Mouse (Mus musculus): ENCODE data around the gene Cyp2b13. TPM values are rescaled to one million over a fixed set of nuclear protein-coding genes. Genes with fewer than 3 reads are reported as not detected.
"Not testable (repeated sequence)": the region's sequence is repeated elsewhere in the genome, so short reads cannot be mapped to it uniquely, and the experiment has no call there.

Cyp2b13 gene
- polyA plus RNA-seq (2015; fragmentation: Nextera tagmentation; extraction: Ambion mirVana): not detected in 2 replicates

DNA sequence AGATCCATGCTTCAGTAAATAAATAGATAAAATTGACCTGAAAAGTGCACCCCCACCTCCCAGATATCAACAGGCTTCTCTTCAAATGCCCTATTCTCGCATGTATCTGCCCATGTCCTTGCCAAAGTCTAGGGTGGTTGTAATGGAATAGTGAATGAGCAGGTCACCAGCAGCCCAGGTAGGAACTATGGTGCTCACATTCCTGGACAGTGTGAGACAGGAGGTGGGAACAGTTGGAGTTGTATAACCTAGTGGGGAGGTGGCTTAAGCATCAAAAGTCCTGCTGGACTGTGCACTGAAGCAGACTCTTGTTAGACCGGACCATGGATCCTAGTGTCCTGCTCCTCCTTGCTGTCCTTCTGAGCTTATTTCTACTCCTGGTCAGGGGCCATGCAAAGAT lies at the start of gene Cyp2b13:
Gene Cyp2b13, plus strand, starts transcription at position 301 of the 400 bp plus-strand sequence.
- H3K4me3 ChIP-seq; H3K36me3 ChIP-seq; ATAC-seq (ENCODE audit: low read depth); H3K9ac ChIP-seq; H3K4me2 ChIP-seq; H3K27ac ChIP-seq (replicated peaks); H3K4me1 ChIP-seq (replicated peaks); H3K9me3 ChIP-seq; H3K27me3 ChIP-seq: not testable (repeated sequence)
- 88% methylated on average over 1 of the region's 2 CpGs for WGBS

DNA sequence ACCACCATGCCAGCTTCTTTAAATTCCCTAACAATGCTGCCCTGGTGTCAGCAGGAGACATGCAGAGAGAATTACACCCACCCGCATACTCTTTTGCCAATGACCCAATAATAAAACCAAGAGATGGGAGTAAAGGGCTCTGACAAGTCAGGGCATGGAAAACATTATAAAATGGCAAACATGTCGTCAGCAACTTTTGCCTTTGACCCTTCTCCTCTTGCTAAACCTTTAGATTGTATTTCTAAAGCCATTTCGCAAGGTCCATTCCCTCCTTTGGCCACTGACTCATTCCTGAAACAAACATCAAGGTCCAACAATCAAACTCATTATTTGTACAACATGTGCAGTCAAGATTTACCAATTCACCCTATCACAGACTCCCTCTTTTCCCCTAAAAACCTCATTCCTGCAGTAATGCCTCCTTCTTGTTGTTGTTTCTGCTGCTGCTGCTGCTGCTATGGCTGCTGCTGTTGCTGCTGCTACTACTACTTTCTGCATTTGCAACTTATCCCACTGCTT lies 41.4 kb upstream of the Cyp2b13 start:
- H3K27ac ChIP-seq (replicated peaks); H3K4me3 ChIP-seq; H3K9ac ChIP-seq; ATAC-seq (ENCODE audit: low read depth); H3K27me3 ChIP-seq; H3K4me2 ChIP-seq; H3K4me1 ChIP-seq (replicated peaks); H3K9me3 ChIP-seq; H3K36me3 ChIP-seq: not testable (repeated sequence)
- WGBS: 100% methylated on average over 1 of the region's 3 CpGs

DNA sequence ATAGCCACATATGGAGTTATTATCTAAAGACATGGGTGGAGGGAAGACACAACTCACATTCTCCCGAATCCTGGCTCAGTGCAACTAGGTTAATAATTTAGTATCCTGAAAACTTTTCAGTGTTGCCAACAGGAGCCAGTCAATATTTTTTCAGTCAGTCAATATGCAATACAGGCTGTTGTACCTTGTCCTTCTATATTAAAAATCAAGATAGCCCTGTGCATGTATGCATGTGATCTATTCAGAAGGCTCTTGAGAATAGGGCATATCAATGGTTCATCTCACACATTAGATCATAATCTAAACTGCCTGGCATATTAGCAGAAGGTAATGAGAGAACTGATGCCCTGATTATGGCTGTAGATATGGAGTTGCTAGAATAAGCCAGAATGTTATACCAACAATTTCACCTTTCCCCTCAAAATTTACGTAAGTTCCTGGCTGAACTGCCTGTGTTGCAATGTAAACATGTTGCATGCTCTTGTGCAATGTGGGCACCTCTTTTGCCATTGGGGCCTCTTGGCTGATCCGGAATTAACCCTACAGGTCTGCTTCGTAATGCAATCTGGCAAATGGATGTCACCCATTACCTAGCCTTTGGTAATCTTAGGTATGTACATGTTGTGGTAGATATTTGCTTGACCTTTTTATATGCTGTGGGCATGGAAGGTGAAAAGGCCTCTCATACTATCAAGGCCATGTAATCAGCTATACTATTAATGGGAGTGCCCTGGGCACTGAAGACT lies 6.2 kb upstream of the Cyp2b13 start:
- 82% methylated on average over 3 of the region's 4 CpGs for WGBS

DNA sequence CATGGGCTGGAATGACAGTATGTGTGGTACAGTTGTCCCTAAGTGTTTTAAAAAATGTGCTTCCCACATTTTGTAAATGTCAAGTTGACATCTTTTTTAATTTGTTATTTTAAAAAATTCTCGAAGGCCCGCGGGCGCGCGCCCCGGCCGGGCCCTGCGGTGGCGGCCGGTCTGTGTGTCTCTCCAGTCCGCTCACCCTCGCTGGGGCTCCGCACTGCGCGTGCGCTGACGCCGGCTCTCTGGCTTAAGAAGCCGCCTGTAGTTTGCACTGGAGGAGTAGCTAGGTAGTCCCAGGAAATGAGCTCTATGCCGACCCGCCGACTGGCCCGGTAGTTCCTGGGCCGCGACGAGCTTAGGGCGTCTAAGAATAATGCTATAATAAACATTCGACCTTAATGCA lies 10.4 kb downstream of the Cyp2b13 start:
- not testable (repeated sequence) for ATAC-seq (ENCODE audit: low read depth); H3K4me3 ChIP-seq; H3K4me1 ChIP-seq (replicated peaks); H3K9ac ChIP-seq; H3K9me3 ChIP-seq; H3K36me3 ChIP-seq; H3K4me2 ChIP-seq; H3K27me3 ChIP-seq; H3K27ac ChIP-seq (replicated peaks)
- WGBS: 57% methylated on average over 29 of the region's 29 CpGs

More for the DNA sequence above, 6.2 kb upstream of the Cyp2b13 start:
- H3K9ac ChIP-seq; H3K4me1 ChIP-seq (replicated peaks); H3K4me2 ChIP-seq; H3K9me3 ChIP-seq; H3K27me3 ChIP-seq; H3K4me3 ChIP-seq; H3K36me3 ChIP-seq; ATAC-seq (ENCODE audit: low read depth); H3K27ac ChIP-seq (replicated peaks): not testable (repeated sequence)

DNA sequence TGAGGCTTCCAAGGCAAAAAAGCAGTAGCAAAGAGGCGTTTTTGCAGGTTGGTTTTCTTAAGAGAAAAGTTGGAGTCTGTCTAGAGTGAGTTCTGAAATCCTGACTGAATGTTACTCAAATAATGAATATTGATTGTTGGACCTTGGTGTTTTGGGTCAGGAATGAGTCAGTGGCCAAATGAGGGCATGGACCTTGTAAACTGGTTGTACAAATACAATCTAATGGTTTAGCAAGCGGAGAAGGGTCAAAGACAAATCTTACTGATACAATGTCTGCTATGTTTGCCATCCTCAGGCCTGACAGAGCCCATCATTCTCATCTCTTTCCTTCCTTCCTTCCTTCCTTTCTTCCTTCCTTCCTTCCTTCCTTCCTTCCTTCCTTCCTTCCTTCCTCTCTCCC lies 21.3 kb downstream of the Cyp2b13 start:
- no peak overlapping the region for H3K4me3 ChIP-seq
- WGBS: 77% methylated on average over 2 of the region's 2 CpGs

DNA sequence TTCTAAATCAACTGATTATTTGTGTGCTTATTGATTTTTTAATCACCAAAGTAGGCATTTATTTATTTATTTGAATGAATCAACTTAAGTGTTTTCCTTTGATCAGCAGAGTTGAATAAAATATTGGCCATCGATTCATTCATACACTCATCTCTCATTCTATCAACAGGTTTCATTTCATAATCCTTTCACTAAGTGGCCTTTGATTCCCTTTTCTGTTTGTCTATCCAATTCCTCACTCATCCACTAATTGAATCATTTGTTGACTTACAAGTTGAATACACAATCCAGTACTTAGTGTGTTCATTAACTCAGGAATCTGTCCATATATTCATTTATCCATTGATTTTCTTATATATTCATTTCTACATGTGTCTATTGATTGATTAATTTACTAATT lies 26.1 kb downstream of the Cyp2b13 start:
- Histone ChIP-seq H3K4me2 (no peak overlapping the region), H3K36me3 (no peaks in the 10 kb centered on the region), H3K9me3 (peaks cover 32% of the 10 kb centered on the region; the same call in 1 of the 2 replicates), H3K27ac (replicated peaks) (no peak overlapping the region), H3K9ac (no peak overlapping the region), H3K4me3 (no peak overlapping the region), H3K4me1 (replicated peaks) (no peaks in the 10 kb centered on the region), H3K27me3 (no peaks in the 10 kb centered on the region)
- WGBS: 98% methylated on average over 1 of the region's 1 CpGs
- no peak for ATAC-seq (ENCODE audit: low read depth)

More for the DNA sequence above, 21.3 kb downstream of the Cyp2b13 start:
- no peak for ATAC-seq (ENCODE audit: low read depth)
- Histone ChIP-seq H3K4me2 (no peak overlapping the region), H3K4me1 (replicated peaks) (no peaks in the 10 kb centered on the region), H3K9ac (no peak overlapping the region), H3K9me3 (peaks cover 22% of the 10 kb centered on the region), H3K27ac (replicated peaks) (no peak overlapping the region), H3K36me3 (no peaks in the 10 kb centered on the region), H3K27me3 (no peaks in the 10 kb centered on the region)

DNA sequence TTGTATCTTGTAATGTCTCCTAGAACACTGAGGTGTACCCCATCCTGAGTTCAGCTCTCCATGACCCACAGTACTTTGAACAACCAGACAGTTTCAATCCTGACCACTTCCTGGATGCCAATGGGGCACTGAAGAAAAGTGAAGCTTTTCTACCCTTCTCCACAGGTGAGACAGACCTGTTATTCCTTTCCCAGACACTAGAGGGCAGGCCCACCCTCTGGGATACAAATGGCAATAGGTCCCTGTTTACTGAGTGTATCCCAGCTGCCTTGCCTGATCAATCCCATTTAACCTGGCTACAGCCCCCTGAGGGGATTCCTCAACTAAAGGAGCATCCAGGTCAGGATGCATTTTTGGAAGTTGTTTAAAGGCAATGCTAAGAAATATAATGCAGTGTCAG lies 27.3 kb downstream of the Cyp2b13 start:
- H3K4me3 ChIP-seq; H3K27ac ChIP-seq (replicated peaks); ATAC-seq (ENCODE audit: low read depth): not testable (repeated sequence)

DNA sequence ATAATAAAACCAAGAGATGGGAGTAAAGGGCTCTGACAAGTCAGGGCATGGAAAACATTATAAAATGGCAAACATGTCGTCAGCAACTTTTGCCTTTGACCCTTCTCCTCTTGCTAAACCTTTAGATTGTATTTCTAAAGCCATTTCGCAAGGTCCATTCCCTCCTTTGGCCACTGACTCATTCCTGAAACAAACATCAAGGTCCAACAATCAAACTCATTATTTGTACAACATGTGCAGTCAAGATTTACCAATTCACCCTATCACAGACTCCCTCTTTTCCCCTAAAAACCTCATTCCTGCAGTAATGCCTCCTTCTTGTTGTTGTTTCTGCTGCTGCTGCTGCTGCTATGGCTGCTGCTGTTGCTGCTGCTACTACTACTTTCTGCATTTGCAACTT lies 78.3 kb downstream of the Cyp2b13 start:
- H3K27me3 ChIP-seq; H3K4me2 ChIP-seq; H3K36me3 ChIP-seq; H3K9me3 ChIP-seq; H3K27ac ChIP-seq (replicated peaks); H3K4me1 ChIP-seq (replicated peaks); H3K9ac ChIP-seq; ATAC-seq (ENCODE audit: low read depth); H3K4me3 ChIP-seq: not testable (repeated sequence)
- WGBS: no CpG with 5 or more reads among the region's 2 CpGs

More for the DNA sequence above, 27.3 kb downstream of the Cyp2b13 start:
- H3K36me3 ChIP-seq; H3K4me1 ChIP-seq (replicated peaks); H3K9ac ChIP-seq; H3K4me2 ChIP-seq; H3K27me3 ChIP-seq: not testable (repeated sequence)
- H3K9me3 ChIP-seq: peaks cover 28% of the 10 kb centered on the region; the same call in 1 of the 2 replicates

DNA sequence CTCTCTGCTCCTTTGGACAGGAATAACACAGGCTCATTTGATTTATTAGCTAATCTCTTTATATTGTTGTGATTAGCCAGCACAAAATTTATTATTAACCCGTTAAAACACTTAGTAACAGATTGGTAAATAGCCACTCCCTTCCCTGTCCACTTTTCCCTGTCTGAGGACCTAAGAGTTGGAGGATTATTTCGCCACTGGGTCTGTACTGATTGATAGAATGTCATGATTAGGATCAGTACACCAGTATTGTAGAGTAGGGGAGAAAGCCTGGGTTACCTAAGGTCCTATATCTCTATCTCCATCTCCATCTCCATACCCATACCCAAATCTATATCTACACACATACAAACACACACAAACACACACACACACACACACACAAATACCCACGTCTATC lies 82.4 kb downstream of the Cyp2b13 start:
- not testable (repeated sequence) for H3K9ac ChIP-seq; H3K27me3 ChIP-seq; H3K4me1 ChIP-seq (replicated peaks); ATAC-seq (ENCODE audit: low read depth); H3K4me2 ChIP-seq; H3K27ac ChIP-seq (replicated peaks); H3K4me3 ChIP-seq; H3K9me3 ChIP-seq; H3K36me3 ChIP-seq
- WGBS: 78% methylated on average over 1 of the region's 3 CpGs

Other genes with a start within 250 kb of the Cyp2b13 start
- gene Cyp2s1, start 244.6 kb upstream of the Cyp2b13 start, polyA plus RNA-seq (2015; fragmentation: Nextera tagmentation; extraction: Ambion mirVana): 2.2 and 3.0 TPM in 2 replicates
- not detected in 2 replicates for gene Cyp2b10, start 163.9 kb upstream of the Cyp2b13 start, polyA plus RNA-seq (2015; fragmentation: Nextera tagmentation; extraction: Ambion mirVana)
- gene Cyp2b9, start 111.9 kb downstream of the Cyp2b13 start, polyA plus RNA-seq (2015; fragmentation: Nextera tagmentation; extraction: Ambion mirVana): not detected in 2 replicates
- gene Vmn1r184, start 198.8 kb downstream of the Cyp2b13 start, polyA plus RNA-seq (2015; fragmentation: Nextera tagmentation; extraction: Ambion mirVana): not detected in 2 replicates
- not detected in 2 replicates for gene Cyp2a4, start 245.7 kb downstream of the Cyp2b13 start, polyA plus RNA-seq (2015; fragmentation: Nextera tagmentation; extraction: Ambion mirVana)

Data from neural tube, embryonic 13.5 days (tissue).